Mouse (Mus musculus) heart, embryonic 16.5 days (tissue): ENCODE results near the gene Wif1. TPM values are rescaled to one million over a fixed set of nuclear protein-coding genes. Genes with fewer than 3 reads are reported as not detected.
A peak's percentile ranks its signal among the peaks of the same experiment; 100 is the strongest.

Experiments used
- ATAC-seq: fragments of 200-750 bp; cut with Nextera tagmentation; replicated peaks from 2 replicates; pipeline ENCODE4 v1.8.0; 2017; ENCODE audit warnings: moderate number of reproducible peaks; ENCODE audit not compliant: insufficient read depth, low FRiP score; ENCODE audit errors: extremely low read depth
- H3K27ac ChIP-seq: fragments of 300-500 bp; sonication (generic); 2 replicates; pipeline ENCODE4 v1.5.1; 2014; ENCODE audit warnings: mild to moderate bottlenecking, low read length, control low read depth, moderate library complexity
- H3K27me3 ChIP-seq: fragments of 300-500 bp; sonication (generic); 2 replicates; pipeline ENCODE4 v1.6.1; 2014; ENCODE audit warnings: low read length, mixed read lengths; ENCODE audit not compliant: control insufficient read depth, insufficient read depth
- H3K36me3 ChIP-seq: fragments of 300-500 bp; sonication (generic); 2 replicates; pipeline ENCODE4 v1.6.1; 2014; ENCODE audit not compliant: control insufficient read depth, insufficient read depth
- H3K4me1 ChIP-seq: fragments of 300-500 bp; sonication (generic); 2 replicates; pipeline ENCODE4 v1.6.1; 2014; ENCODE audit warnings: low read length, mixed read lengths; ENCODE audit not compliant: control insufficient read depth, insufficient read depth
- H3K4me2 ChIP-seq: fragments of 300-500 bp; sonication (generic); 2 replicates; pipeline ENCODE4 v1.6.1; 2014; ENCODE audit warnings: low read depth, mild to moderate bottlenecking, control low read depth, low read length
- H3K4me3 ChIP-seq: fragments of 300-500 bp; sonication (generic); 2 replicates; pipeline ENCODE4 v1.5.1; 2014; ENCODE audit warnings: mild to moderate bottlenecking, control low read depth, low read length
- H3K9ac ChIP-seq: fragments of 300-500 bp; sonication (generic); 2 replicates; pipeline ENCODE4 v1.6.1; 2014; ENCODE audit warnings: low read length, control low read depth
- H3K9me3 ChIP-seq: fragments of 300-500 bp; sonication (generic); replicated peaks from 2 replicates; pipeline ENCODE4 v1.6.1; 2016; ENCODE audit warnings: low read length; ENCODE audit not compliant: control insufficient read depth
- WGBS: fragments of 180-500 bp; shearing (Covaris S2); extraction: QIAGEN DNeasy Blood & Tissue Kit; methylation state at CpG from one replicate; pipeline ENCODE4 v1.1.7; 2014; 5-methylcytosine and 5-hydroxymethylcytosine counted together
- polyA plus RNA-seq: library from polyadenylated mRNA; unstranded; fragments of >200 nt; fragmentation: Nextera tagmentation; extraction: Ambion mirVana; gene quantifications from 2 replicates; pipeline ENCODE4 v1.2.1, GENCODE M21; 2015

Gene Wif1
- polyA plus RNA-seq, 1 experiment from 2014 or later = 20.6 TPM

- Histone ChIP-seq H3K4me2 (peak overlapping the region; percentile 95), H3K4me3 (peak overlapping the region; percentile 74), H3K36me3 (no peaks in the 10 kb centered on the region), H3K9me3 (no peaks in the 10 kb centered on the region), H3K27ac (no peak overlapping the region), H3K27me3 (peaks cover 6% of the 10 kb centered on the region), H3K4me1 (peaks cover 8% of the 10 kb centered on the region), H3K9ac (peak overlapping the region; percentile 73)
- no peak for ATAC-seq
- WGBS = 18% methylated on average over 5 of the region's 5 CpGs
Measured at GRCm38 (mm10) chr10:121034569-121034947, 798 bp downstream of the Wif1 start.

DNA sequence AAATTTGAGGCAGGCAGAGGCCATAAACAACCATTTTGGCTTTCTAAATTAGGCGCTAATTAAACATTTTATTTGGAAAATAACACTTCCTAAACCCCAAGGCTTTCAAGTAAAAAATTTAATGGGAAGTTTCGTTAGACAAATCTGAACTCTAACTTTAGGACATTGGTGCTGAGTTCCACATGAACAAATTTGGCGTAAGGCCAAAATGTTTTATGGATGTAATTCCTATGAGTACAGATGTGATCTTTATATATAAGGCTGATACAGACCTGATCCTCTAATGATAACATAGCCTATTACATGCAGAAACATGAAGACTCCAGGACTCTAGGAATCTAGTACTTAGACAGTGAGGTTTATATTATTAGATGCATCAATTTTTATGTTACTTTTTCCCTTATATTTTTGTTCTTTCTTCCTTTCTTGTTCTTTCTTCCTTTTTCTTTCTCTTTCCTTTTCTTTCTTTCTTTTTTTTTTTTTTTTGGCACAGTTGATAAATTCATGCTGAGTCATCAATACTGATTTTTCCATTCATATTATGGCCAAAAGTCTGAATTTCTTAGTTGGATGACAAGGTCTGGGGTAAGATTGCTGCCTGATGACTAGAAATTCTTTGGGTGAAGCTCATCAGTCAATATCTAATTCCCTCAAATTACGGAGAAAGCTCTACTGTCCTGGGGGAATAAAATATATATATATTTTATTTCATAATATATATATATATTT, 5.0 kb downstream of the Wif1 start:
- Histone ChIP-seq H3K4me1 (peaks cover 8% of the 10 kb centered on the region), H3K9me3 (no peaks in the 10 kb centered on the region), H3K27me3 (peaks cover 6% of the 10 kb centered on the region), H3K27ac (no peak overlapping the region), H3K4me2 (no peak overlapping the region), H3K4me3 (no peak overlapping the region), H3K36me3 (no peaks in the 10 kb centered on the region), H3K9ac (no peak overlapping the region)
- WGBS = 84% methylated on average over 4 of the region's 4 CpGs
- no peak for ATAC-seq

DNA sequence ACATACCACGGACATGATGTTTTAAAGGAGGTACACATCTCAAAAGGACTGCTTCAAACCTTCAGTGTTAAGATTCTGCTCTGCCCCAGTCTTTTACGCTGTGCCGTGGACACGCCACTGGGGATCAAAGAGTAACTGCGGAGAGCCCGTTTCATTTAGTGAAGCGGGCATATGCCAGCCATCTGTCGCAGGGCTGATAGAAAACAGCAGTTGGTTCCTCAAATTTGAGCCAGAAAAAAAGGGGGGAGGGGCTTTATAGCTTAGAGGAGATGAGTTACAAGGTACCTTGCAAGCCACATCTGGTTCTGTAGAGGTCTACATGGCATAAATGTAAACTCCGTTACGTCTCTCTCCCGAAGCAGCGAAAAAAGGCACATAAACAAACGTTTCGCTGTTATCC, 7.2 kb downstream of the Wif1 start:
- no peaks in the 10 kb centered on the region for H3K36me3 ChIP-seq
- ATAC-seq = no peak
- WGBS = 73% methylated on average over 14 of the region's 14 CpGs
- H3K27ac ChIP-seq = no peak overlapping the region
- no peaks in the 10 kb centered on the region for H3K27me3 ChIP-seq
- H3K9ac ChIP-seq = no peak overlapping the region
- H3K9me3 ChIP-seq = no peaks in the 10 kb centered on the region
- H3K4me1 ChIP-seq = peaks cover 3% of the 10 kb centered on the region
- no peak overlapping the region for H3K4me2 ChIP-seq
- H3K4me3 ChIP-seq = no peak overlapping the region

DNA sequence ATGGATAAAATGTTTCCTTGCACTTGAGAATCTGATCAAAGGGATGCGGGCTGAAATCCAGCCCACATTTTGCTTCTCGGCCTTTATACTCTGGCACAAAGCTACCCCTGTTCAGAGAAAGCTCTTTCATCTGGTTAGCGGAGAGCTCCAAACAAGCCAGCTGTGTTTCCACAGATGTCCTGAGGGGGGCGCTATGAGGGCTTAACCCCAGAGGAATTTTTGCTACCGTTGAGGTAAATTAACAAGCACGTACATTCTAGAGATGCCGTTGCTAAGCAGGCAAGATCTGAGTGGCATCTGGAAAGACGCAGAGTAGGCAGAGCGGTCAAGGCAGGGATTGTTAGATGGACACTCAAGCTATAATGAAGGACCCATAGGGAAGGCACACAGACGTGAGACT, 13.7 kb downstream of the Wif1 start:
- H3K27ac ChIP-seq = no peak overlapping the region
- no peak overlapping the region for H3K4me2 ChIP-seq
- no peaks in the 10 kb centered on the region for H3K27me3 ChIP-seq
- H3K36me3 ChIP-seq = no peaks in the 10 kb centered on the region
- no peaks in the 10 kb centered on the region for H3K9me3 ChIP-seq
- no peak overlapping the region for H3K9ac ChIP-seq
- 77% methylated on average over 10 of the region's 10 CpGs for WGBS
- H3K4me1 ChIP-seq = no peaks in the 10 kb centered on the region
- no peak for ATAC-seq
- no peak overlapping the region for H3K4me3 ChIP-seq

- no peak for ATAC-seq
- no peaks in the 10 kb centered on the region for H3K36me3 ChIP-seq
- no peak overlapping the region for H3K9ac ChIP-seq
- H3K27me3 ChIP-seq = no peaks in the 10 kb centered on the region
- peaks cover 16% of the 10 kb centered on the region for H3K4me1 ChIP-seq
- no peak overlapping the region for H3K4me2 ChIP-seq
- no peak overlapping the region for H3K4me3 ChIP-seq
- H3K9me3 ChIP-seq = no peaks in the 10 kb centered on the region
- 79% methylated on average over 6 of the region's 6 CpGs for WGBS
- H3K27ac ChIP-seq = no peak overlapping the region
Measured at GRCm38 (mm10) chr10:121052076-121052475, 18.3 kb downstream of the Wif1 start.

DNA sequence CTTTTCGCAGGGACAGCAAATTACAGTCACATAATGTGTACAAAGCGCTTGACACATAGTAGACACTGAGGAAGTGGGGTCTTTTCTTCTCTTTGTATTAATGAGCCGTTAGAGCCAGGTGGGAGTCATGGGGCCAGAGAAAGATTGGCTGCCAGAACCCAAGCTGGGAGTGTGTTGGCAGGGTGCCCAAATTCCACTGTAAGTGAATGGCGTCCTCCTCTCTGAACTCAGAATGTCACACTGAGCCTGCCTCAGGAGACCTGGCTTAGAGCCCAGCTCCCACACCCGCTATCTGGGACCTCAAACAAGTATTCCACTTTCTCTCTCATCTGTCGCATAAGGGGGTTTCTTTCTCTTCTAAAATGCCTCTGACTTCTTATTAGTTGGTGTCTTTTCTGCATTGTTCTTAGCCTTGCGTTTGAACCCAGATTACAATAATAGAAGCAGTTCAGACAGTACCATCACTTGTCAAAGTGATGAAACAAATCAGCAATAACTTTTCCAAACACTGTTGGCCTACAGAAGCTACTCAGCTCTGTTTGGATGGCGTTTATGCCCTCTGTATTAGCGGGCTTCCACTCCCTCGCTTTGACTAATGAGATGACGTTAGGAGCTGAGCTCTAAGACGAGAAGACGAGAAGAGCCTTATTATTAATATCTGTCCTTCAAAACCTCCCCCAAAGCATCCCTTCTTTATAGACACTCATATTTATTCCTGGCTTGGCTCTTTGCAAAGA, 21.9 kb downstream of the Wif1 start:
- Histone ChIP-seq H3K4me1 (peaks cover 16% of the 10 kb centered on the region), H3K9ac (peak overlapping the region; percentile 5; the same call in 1 of the 2 replicates), H3K27me3 (no peaks in the 10 kb centered on the region), H3K36me3 (no peaks in the 10 kb centered on the region), H3K4me2 (peak overlapping the region; percentile 41), H3K27ac (peak overlapping the region; percentile 80), H3K9me3 (no peaks in the 10 kb centered on the region), H3K4me3 (no peak overlapping the region)
- peak; percentile 96 for ATAC-seq
- WGBS = 20% methylated on average over 13 of the region's 13 CpGs

DNA sequence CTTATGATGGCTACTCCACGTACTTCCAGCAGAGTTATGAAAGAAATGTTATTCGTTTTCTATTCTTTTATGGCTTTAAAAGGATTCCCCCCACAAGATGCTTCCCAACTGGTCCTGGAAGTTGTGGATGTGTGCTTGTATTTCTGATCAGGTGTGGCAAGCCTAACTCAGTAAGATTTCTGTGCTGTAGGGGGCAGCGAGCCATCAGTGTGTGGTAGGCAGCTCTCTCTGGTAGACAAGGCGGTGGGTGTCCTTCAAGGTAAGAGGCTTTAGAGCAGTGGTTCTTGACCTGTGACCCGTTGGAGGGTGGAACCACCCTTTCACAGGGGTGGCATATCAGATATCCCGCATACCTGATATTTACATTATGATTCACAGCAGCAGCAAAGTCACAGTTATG, 23.1 kb downstream of the Wif1 start:
- no peak overlapping the region; the same call in 1 of the 2 replicates for H3K27ac ChIP-seq
- ATAC-seq = no peak
- no peaks in the 10 kb centered on the region for H3K27me3 ChIP-seq
- H3K9me3 ChIP-seq = no peaks in the 10 kb centered on the region
- H3K9ac ChIP-seq = no peak overlapping the region
- peaks cover 16% of the 10 kb centered on the region for H3K4me1 ChIP-seq
- H3K36me3 ChIP-seq = no peaks in the 10 kb centered on the region
- H3K4me3 ChIP-seq = no peak overlapping the region
- WGBS = 68% methylated on average over 6 of the region's 6 CpGs
- H3K4me2 ChIP-seq = no peak overlapping the region

DNA sequence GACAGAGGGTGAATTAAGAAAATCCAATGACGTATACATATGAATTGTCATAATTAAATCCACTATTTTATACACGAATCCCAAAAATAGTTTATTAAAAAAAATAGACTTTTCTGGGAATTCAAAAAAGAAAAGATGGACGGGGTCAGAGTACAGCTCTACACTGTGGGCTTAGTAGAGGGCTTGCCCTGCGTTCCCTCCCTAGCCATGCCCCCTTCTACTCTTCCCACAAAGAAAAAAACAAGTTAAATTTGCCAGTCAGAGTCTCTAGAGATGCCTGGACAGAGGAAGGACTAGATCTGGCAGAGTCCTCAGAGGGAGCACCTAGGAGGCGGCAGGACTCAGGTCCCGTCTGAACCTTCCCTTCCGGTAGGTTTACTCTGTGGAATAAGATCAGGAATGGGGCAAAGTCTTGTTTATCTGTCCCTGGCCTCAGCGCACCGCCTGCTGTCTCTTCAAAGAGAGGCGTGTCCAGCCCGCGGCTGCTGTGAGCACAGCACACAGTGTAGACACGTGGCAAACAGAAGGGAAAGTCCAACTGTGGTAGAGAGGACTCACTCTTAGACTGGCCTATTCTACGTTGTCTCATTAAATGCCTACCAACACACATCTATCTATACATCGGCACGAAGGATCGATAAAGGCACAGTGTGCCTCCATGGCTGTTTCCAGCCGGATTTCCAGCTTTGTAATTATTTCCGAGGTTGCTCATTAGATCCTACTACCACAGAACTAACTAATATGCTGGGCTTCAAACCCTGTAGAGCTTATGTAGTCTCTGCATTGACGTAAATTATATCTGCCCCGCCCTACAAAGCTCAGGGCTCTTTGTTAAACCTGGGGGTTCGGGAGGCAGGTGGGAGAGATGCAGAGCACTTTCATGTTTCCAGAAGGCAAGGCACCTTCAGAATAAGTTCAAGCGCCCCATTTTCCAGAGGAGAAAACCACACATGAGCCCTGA, 25.6 kb downstream of the Wif1 start:
- Histone ChIP-seq H3K9ac (no peak overlapping the region), H3K4me2 (no peak overlapping the region), H3K27me3 (no peaks in the 10 kb centered on the region), H3K36me3 (no peaks in the 10 kb centered on the region), H3K9me3 (no peaks in the 10 kb centered on the region), H3K4me1 (peaks cover 16% of the 10 kb centered on the region), H3K4me3 (no peak overlapping the region), H3K27ac (no peak overlapping the region)
- no peak for ATAC-seq
- 71% methylated on average over 23 of the region's 23 CpGs for WGBS
